In genomic region chr3:146107921-146108571, GRCm38 (mm10) we compare ENCODE assay signal across 8 mouse cellular contexts. TPM values are rescaled to one million over a fixed set of nuclear protein-coding genes. Genes with fewer than 3 reads are reported as not detected.
DNase-seq lines count a peak whose midpoint lies in the region; ATAC-seq and TF ChIP-seq lines count a peak whose summit lies in the region.

TSS of gene Wdr63 (minus strand) at chr3:146108130.

- peak within 1 kb of the TSS; percentile 43 for H3K4me3 ChIP-seq in brown adipose tissue, adult 24 weeks (ENCODE audit: insufficient read depth, low read depth, low read length)
- H3K4me3 ChIP-seq in forebrain, embryonic 12.5 days (replicated peaks) = peak within 1 kb of the TSS; percentile 41
- peak within 1 kb of the TSS; percentile 36 for H3K4me3 ChIP-seq in hindbrain, embryonic 12.5 days
- H3K4me3 ChIP-seq in lung, adult 2 months (replicated peaks; ENCODE audit: extremely low read depth, low read depth, low read length) = peak within 1 kb of the TSS; percentile 34
- peak within 1 kb of the TSS; percentile 46 for H3K4me3 ChIP-seq in neural tube, embryonic 15.5 days (replicated peaks)

- TF ChIP-seq POLR2A in lung, adult 2 months (IDR thresholded peaks at IDR 0.05; ENCODE audit: borderline replicate concordance, extremely low read depth, low read depth, low read length) = no peak

- H3K27me3 ChIP-seq in forebrain, embryonic 12.5 days = peaks cover 7% of the 10 kb centered on the region
- H3K27me3 ChIP-seq in hindbrain, embryonic 12.5 days = peaks cover 4% of the 10 kb centered on the region; the same call in 1 of the 2 replicates
- H3K27me3 ChIP-seq in neural tube, embryonic 15.5 days (replicated peaks) = no peaks in the 10 kb centered on the region

- peak within 1 kb of the TSS; percentile 49; the same call in 1 of the 2 replicates for H3K9ac ChIP-seq in forebrain, embryonic 12.5 days
- H3K9ac ChIP-seq in hindbrain, embryonic 12.5 days = peak within 1 kb of the TSS; percentile 55
- H3K9ac ChIP-seq in neural tube, embryonic 15.5 days (replicated peaks) = peak within 1 kb of the TSS; percentile 34

- 10% methylated on average over 18 of the region's 18 CpGs for WGBS in forebrain, embryonic 12.5 days
- 12% methylated on average over 18 of the region's 18 CpGs for WGBS in hindbrain, embryonic 12.5 days
- 14% methylated on average over 18 of the region's 18 CpGs for WGBS in lung, adult 2 months
- WGBS in neural tube, embryonic 15.5 days = 12% methylated on average over 18 of the region's 18 CpGs

- 0 out of 2 replicates have a peak, but pooled peaks cover 3% of the 10 kb centered on the region for H3K9me3 ChIP-seq in forebrain, embryonic 12.5 days
- no peaks in the 10 kb centered on the region for H3K9me3 ChIP-seq in hindbrain, embryonic 12.5 days (replicated peaks)
- no peaks in the 10 kb centered on the region for H3K9me3 ChIP-seq in neural tube, embryonic 15.5 days (replicated peaks)

- H3K27ac ChIP-seq in brown adipose tissue, adult 24 weeks (replicated peaks; ENCODE audit: low read depth, low read length) = no peak within 1 kb of the TSS
- no peak within 1 kb of the TSS for H3K27ac ChIP-seq in forebrain, embryonic 12.5 days
- H3K27ac ChIP-seq in hindbrain, embryonic 12.5 days = no peak within 1 kb of the TSS
- no peak within 1 kb of the TSS for H3K27ac ChIP-seq in neural tube, embryonic 15.5 days (replicated peaks)

- no peaks in the 10 kb centered on the region for H3K36me3 ChIP-seq in forebrain, embryonic 12.5 days (replicated peaks)
- H3K36me3 ChIP-seq in hindbrain, embryonic 12.5 days = no peaks in the 10 kb centered on the region
- H3K36me3 ChIP-seq in neural tube, embryonic 15.5 days = no peaks in the 10 kb centered on the region

- peak; percentile 79 for DNase-seq in MN1 (ENCODE audit: low spot score)
- DNase-seq in layer of hippocampus, adult 9-10 months (ENCODE audit: low spot score) = peak; percentile 72
- no peak for DNase-seq in lung, adult 2 months
- DNase-seq in urinary bladder, adult 18-20 months (ENCODE audit: low spot score in 2 of 2) = no peak

- ATAC-seq in forebrain, embryonic 12.5 days (ENCODE audit: low FRiP score) = peak; percentile 98
- peak; percentile 97 for ATAC-seq in hindbrain, embryonic 12.5 days (ENCODE audit: low FRiP score)
- ATAC-seq in neural tube, embryonic 15.5 days (ENCODE audit: low FRiP score) = peak; percentile 98

- H3K4me2 ChIP-seq in forebrain, embryonic 12.5 days = peak within 1 kb of the TSS; percentile 76
- H3K4me2 ChIP-seq in hindbrain, embryonic 12.5 days (replicated peaks) = peak within 1 kb of the TSS; percentile 76
- peak within 1 kb of the TSS; percentile 90 for H3K4me2 ChIP-seq in neural tube, embryonic 15.5 days

- H3K4me1 ChIP-seq in brown adipose tissue, adult 24 weeks (ENCODE audit: control insufficient read depth, insufficient read depth, insufficient read length, low read length) = no peaks in the 10 kb centered on the region
- peaks cover 5% of the 10 kb centered on the region; the same call in 1 of the 2 replicates for H3K4me1 ChIP-seq in forebrain, embryonic 12.5 days
- 0 out of 2 replicates have a peak, but pooled peaks cover 3% of the 10 kb centered on the region for H3K4me1 ChIP-seq in hindbrain, embryonic 12.5 days
- 0 out of 2 replicates have a peak, but pooled peaks cover 2% of the 10 kb centered on the region for H3K4me1 ChIP-seq in lung, adult 2 months (ENCODE audit: control insufficient read depth, insufficient read depth, low read length)
- peaks cover 15% of the 10 kb centered on the region for H3K4me1 ChIP-seq in neural tube, embryonic 15.5 days

- TF ChIP-seq CTCF in lung, adult 2 months (IDR thresholded peaks at IDR 0.05; ENCODE audit: insufficient read depth, low read length) = no peak

RNA-seq across cellular contexts. Expression of gene Wdr63, which starts in this region (rescaled TPM):
- not detected in 2 replicates for polyA plus RNA-seq in brown adipose tissue, adult 24 weeks (2012; ENCODE audit: insufficient read depth, insufficient read length, missing spikeins)
- 0.23 and 0.49 TPM in 2 replicates for polyA plus RNA-seq in forebrain, embryonic 12.5 days (2016; fragmentation: Nextera tagmentation; extraction: Ambion mirVana)
- 1.8 TPM in 2 replicates for polyA plus RNA-seq in hindbrain, embryonic 12.5 days (2016; fragmentation: Nextera tagmentation; extraction: Ambion mirVana)
- polyA plus RNA-seq in lung, adult 2 months (2012; rRNA removed) = 4.5 and 7.1 TPM in 2 replicates
- 0.40 and 0.70 TPM in 2 replicates for polyA plus RNA-seq in neural tube, embryonic 15.5 days (2015; fragmentation: Nextera tagmentation; extraction: Ambion mirVana)

Comparison
In these comparisons a context has a peak if more than half of its experiments do, and no peak if none do; other contexts are left out.
1. Peak in ATAC-seq, H3K4me3 ChIP-seq, H3K9ac ChIP-seq and H3K4me2 ChIP-seq in forebrain, embryonic 12.5 days; RNA of the gene not detected or under 1 TPM.
2. Peak in ATAC-seq, H3K4me3 ChIP-seq, H3K9ac ChIP-seq and H3K4me2 ChIP-seq in neural tube, embryonic 15.5 days; RNA of the gene not detected or under 1 TPM.
3. DNase-seq: peak in MN1 (single experiment) and layer of hippocampus, adult 9-10 months (single experiment); none in lung, adult 2 months (single experiment) and urinary bladder, adult 18-20 months (0 of 2).
4. Peak in every context shown above with its lines, with median percentiles within 50 percentile points of each other: H3K4me3 ChIP-seq, ATAC-seq, H3K4me2 ChIP-seq and H3K9ac ChIP-seq.